Mouse (Mus musculus) liver, postnatal 0 days (tissue): ENCODE measurements at regions not wholly inside any gene's neighbourhood (a gene's known extent, or its start where the extent isn't known, plus 50 kb on each side); places are given as distances from the start of the nearest gene placed in this dataset.

Experiments used
- ATAC-seq: fragments of 200-750 bp; cut with Nextera tagmentation; 2 replicates; pipeline ENCODE4 v1.8.0; 2017; ENCODE audit warnings: mild to moderate bottlenecking, moderate library complexity
- DNase-seq: peaks from one replicate; pipeline ENCODE4 v3.0.0-alpha.2; 2016
- H3K27ac ChIP-seq: fragments of 300-500 bp; sonication (generic); 2 replicates; pipeline ENCODE4 v1.5.1; 2014; ENCODE audit warnings: antibody characterized with exemption, moderate library complexity, mild to moderate bottlenecking, low read depth
- H3K27me3 ChIP-seq: fragments of 300-500 bp; sonication (generic); 2 replicates; pipeline ENCODE4 v1.6.1; 2014; ENCODE audit warnings: low read length, control low read depth, mixed read lengths; ENCODE audit not compliant: insufficient read depth
- H3K36me3 ChIP-seq: fragments of 300-500 bp; sonication (generic); replicated peaks from 2 replicates; pipeline ENCODE4 v1.6.1; 2014; ENCODE audit warnings: mild to moderate bottlenecking, control low read depth, low read length, moderate library complexity, mixed read lengths; ENCODE audit not compliant: insufficient read depth
- H3K4me1 ChIP-seq: fragments of 300-500 bp; sonication (generic); 2 replicates; pipeline ENCODE4 v1.6.1; 2014; ENCODE audit warnings: antibody characterized with exemption, mild to moderate bottlenecking, control low read depth; ENCODE audit not compliant: insufficient read depth
- H3K4me2 ChIP-seq: fragments of 300-500 bp; sonication (generic); 2 replicates; pipeline ENCODE4 v1.6.1; 2014; ENCODE audit warnings: low read depth, mild to moderate bottlenecking, low read length, moderate library complexity, mixed read lengths
- H3K4me3 ChIP-seq: fragments of 300-500 bp; sonication (generic); 2 replicates; pipeline ENCODE4 v1.5.1; 2014; ENCODE audit warnings: low read depth, low read length
- H3K9ac ChIP-seq: fragments of 300-500 bp; sonication (generic); replicated peaks from 2 replicates; pipeline ENCODE4 v1.6.1; 2014; ENCODE audit warnings: mild to moderate bottlenecking, moderate library complexity
- H3K9me3 ChIP-seq: fragments of 300-500 bp; sonication (generic); 2 replicates; pipeline ENCODE4 v1.6.1; 2016; ENCODE audit warnings: mild to moderate bottlenecking, control low read depth, low read length, mixed read lengths
- CTCF ChIP-seq: sonication (generic); IDR thresholded peaks from 2 replicates; pipeline ENCODE4 v1.5.1; 2016; ENCODE audit warnings: antibody characterized with exemption, low read depth
- EP300 ChIP-seq: IDR thresholded peaks from 2 replicates; pipeline ENCODE4 v1.6.1; 2016; ENCODE audit warnings: antibody characterized with exemption, low read depth, mild to moderate bottlenecking
- WGBS: fragments of 180-500 bp; shearing (Covaris S2); extraction: QIAGEN DNeasy Blood & Tissue Kit; methylation state at CpG from one replicate; pipeline ENCODE4 v1.1.7; 2014; ENCODE audit not compliant: insufficient replicate concordance; 5-methylcytosine and 5-hydroxymethylcytosine counted together

GRCm38 (mm10) chr17:47170978-47171593, 160.7 kb upstream of the Ubr2 start:
- DNase-seq = no peak

GRCm38 (mm10) chr17:47168105-47168504, 157.7 kb upstream of the Ubr2 start:
- H3K27me3 ChIP-seq = no peaks in the 10 kb centered on the region
- no peak overlapping the region for H3K27ac ChIP-seq
- no peaks in the 10 kb centered on the region for H3K9me3 ChIP-seq
- 0 out of 2 replicates have a peak, but pooled peaks cover 2% of the 10 kb centered on the region for H3K4me1 ChIP-seq
- WGBS = 54% methylated on average over 8 of the region's 8 CpGs
- peak; percentile 38 for DNase-seq
- H3K4me2 ChIP-seq = no peak overlapping the region
- H3K4me3 ChIP-seq = no peak overlapping the region
- TF ChIP-seq EP300 = no peak
- TF ChIP-seq CTCF = no peak
- no peak overlapping the region for H3K9ac ChIP-seq
- no peaks in the 10 kb centered on the region for H3K36me3 ChIP-seq
- no peak for ATAC-seq

More at GRCm38 (mm10) chr17:47170978-47171593, 160.7 kb upstream of the Ubr2 start:
- Histone ChIP-seq H3K27me3 (no peaks in the 10 kb centered on the region), H3K4me2 (no peak overlapping the region), H3K27ac (no peak overlapping the region), H3K9ac (no peak overlapping the region), H3K9me3 (no peaks in the 10 kb centered on the region), H3K36me3 (no peaks in the 10 kb centered on the region), H3K4me3 (no peak overlapping the region), H3K4me1 (0 out of 2 replicates have a peak, but pooled peaks cover 2% of the 10 kb centered on the region)
- WGBS = 67% methylated on average over 13 of the region's 13 CpGs
- no peak for ATAC-seq
- TF ChIP-seq EP300 (no peak), CTCF (no peak)

DNA sequence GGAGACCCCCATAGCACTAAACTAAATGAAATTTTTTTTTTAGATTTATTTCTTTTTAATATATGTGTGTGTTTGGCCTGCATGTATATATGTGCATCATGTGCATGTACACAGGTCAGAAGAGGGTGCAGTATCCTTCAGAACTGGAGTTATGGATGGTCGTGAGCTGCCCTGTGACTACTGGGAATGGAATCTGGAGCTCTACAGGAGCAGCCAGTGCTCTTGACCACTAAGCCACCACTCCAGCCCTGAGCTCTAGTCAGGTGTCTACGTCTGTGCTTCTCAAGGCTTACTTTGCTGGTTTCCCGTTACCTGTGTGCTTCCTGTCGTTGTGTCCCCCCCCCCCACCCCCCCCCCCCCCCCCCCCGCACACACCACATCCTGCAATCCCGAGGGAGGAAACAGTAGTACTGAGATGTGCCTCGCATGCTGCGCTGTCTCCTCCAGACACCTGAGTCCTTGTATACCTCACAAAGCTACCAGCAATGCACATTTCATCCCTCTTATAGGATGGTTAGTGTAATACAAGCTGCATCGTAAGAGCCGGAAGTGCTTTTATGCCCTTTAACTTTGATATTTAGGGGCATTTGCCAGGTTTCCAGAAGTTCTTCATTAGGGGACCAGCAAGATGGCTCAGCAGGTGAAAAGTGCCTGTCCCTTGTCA, 153.5 kb upstream of the Ubr2 start:
- no peak for DNase-seq
- H3K27ac ChIP-seq = no peak overlapping the region

DNA sequence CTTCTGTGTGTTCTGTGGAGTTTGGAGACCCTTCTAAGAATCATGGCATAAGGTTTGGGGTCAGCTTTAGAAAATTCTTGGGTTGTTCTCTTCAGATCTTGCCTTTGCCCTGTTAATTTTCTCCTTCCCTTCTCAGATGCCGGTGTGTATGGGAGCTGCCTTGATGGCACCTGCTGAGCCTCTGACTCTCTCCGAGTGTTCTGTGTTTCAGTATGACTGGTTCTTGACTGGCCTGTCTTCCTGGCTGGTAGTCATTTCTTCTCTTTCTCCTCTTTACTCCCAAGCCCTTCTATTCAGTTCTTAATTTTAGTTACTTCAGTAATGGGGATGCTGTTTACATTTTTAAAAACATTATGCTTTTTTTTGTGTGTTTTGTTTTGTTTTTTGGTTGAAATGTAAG, 152.1 kb upstream of the Ubr2 start:
- TF ChIP-seq CTCF = no peak
- TF ChIP-seq EP300 = no peak
- Histone ChIP-seq H3K9me3 (no peaks in the 10 kb centered on the region), H3K27me3 (no peaks in the 10 kb centered on the region), H3K27ac (no peak overlapping the region), H3K4me2 (no peak overlapping the region), H3K36me3 (no peaks in the 10 kb centered on the region), H3K9ac (no peak overlapping the region), H3K4me1 (no peaks in the 10 kb centered on the region), H3K4me3 (no peak overlapping the region)
- DNase-seq = no peak
- no peak for ATAC-seq
- WGBS = 68% methylated on average over 2 of the region's 2 CpGs

More for the DNA sequence above, 153.5 kb upstream of the Ubr2 start:
- H3K9me3 ChIP-seq = no peaks in the 10 kb centered on the region
- ATAC-seq = no peak
- no peaks in the 10 kb centered on the region for H3K27me3 ChIP-seq
- WGBS = 61% methylated on average over 8 of the region's 10 CpGs
- H3K4me3 ChIP-seq = no peak overlapping the region
- H3K4me2 ChIP-seq = no peak overlapping the region
- no peak for TF ChIP-seq EP300
- TF ChIP-seq CTCF = no peak
- no peaks in the 10 kb centered on the region for H3K36me3 ChIP-seq
- 0 out of 2 replicates have a peak, but pooled peaks cover 2% of the 10 kb centered on the region for H3K4me1 ChIP-seq
- no peak overlapping the region for H3K9ac ChIP-seq

DNA sequence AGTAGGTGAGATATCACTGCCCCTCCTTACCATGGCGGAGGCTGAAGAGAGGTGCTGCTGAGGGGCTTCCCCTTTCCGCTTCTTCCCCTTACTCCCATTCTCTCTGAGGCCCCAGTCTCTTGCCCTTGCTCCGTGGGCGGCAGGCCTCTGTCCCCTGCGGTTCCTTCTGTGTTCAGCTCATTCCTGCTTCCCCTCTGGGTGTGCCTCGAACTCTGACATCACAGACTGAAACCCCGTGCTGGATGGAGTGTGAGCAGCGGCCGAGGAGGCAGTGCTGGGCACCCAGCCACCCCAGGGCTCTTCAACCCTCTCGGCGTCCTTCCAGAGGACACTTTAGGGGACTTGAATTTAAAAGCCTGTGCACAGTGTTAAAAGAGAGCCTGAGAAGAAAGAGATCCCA, 145.9 kb upstream of the Ubr2 start:
- H3K36me3 ChIP-seq = no peaks in the 10 kb centered on the region
- H3K4me3 ChIP-seq = no peak overlapping the region
- TF ChIP-seq EP300 = no peak
- no peak for TF ChIP-seq CTCF
- H3K27me3 ChIP-seq = no peaks in the 10 kb centered on the region
- no peak for DNase-seq
- peaks cover 3% of the 10 kb centered on the region; the same call in 1 of the 2 replicates for H3K4me1 ChIP-seq
- H3K27ac ChIP-seq = no peak overlapping the region
- no peak overlapping the region for H3K4me2 ChIP-seq
- H3K9me3 ChIP-seq = no peaks in the 10 kb centered on the region
- ATAC-seq = no peak
- 51% methylated on average over 11 of the region's 11 CpGs for WGBS
- H3K9ac ChIP-seq = no peak overlapping the region

DNA sequence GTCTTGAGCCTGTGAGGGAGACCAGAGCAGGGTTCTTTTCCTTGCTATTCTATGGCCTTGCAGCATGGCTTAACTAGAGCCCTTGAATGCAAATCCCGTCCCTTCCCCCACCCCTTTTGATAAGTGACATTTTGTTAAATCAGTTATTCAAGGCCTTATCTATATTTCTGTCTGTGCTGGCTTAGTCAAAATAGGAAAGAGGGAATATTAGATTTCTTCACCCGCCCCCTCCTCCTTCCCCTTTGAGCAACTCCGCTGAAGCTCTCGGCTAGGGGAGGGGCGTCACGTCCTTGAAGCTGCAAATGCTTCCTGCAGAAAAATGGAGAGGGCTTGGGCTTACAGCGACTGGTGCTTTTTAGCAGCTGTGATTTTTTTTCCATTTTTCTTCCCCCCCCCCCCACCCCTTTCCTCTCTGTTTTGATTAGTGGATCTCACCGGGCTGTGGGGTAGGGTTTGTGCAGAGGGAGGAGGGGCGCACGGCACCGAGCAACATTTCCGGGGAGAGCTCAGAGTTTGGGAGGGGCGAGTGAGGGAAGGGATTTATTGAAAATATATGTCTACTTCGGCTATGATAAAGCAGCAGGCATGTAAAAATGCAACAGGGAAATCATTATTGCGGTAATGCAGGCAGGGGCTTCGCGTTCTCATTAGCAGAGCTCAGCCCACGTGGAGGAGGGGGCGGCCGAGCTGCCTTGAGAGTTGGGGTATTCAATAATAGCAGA, 141.4 kb upstream of the Ubr2 start:
- H3K4me2 ChIP-seq = peak overlapping the region; percentile 63
- no peak overlapping the region; the same call in 1 of the 2 replicates for H3K4me3 ChIP-seq
- H3K27me3 ChIP-seq = no peaks in the 10 kb centered on the region
- 39% methylated on average over 20 of the region's 20 CpGs for WGBS
- H3K36me3 ChIP-seq = no peaks in the 10 kb centered on the region
- peaks cover 3% of the 10 kb centered on the region; the same call in 1 of the 2 replicates for H3K4me1 ChIP-seq
- DNase-seq (no peak), ATAC-seq (no peak)
- no peak overlapping the region for H3K27ac ChIP-seq
- TF ChIP-seq EP300 (no peak), CTCF (no peak)
- H3K9ac ChIP-seq = no peak overlapping the region; the same call in 1 of the 2 replicates
- H3K9me3 ChIP-seq = no peaks in the 10 kb centered on the region
